Mouse (Mus musculus) forebrain, embryonic 15.5 days (tissue): ENCODE measurements around the gene Sigmar1. TPM values are rescaled to one million over a fixed set of nuclear protein-coding genes. Genes with fewer than 3 reads are reported as not detected.

Source experiments
- polyA plus RNA-seq: library from polyadenylated mRNA; unstranded; fragments of >200 nt; fragmentation: Nextera tagmentation; extraction: Ambion mirVana; gene quantifications from 2 replicates; pipeline ENCODE4 v1.2.1, GENCODE M21; 2015

Gene Sigmar1
- polyA plus RNA-seq, 1 experiment from 2014 or later, result 46.3 TPM

Other genes with a start within 250 kb of the Sigmar1 start
- 9.4 and 15.7 TPM in 2 replicates for gene 1110017D15Rik, start 238.8 kb downstream of the Sigmar1 start, polyA plus RNA-seq
- gene Fam219a, start 186.6 kb downstream of the Sigmar1 start, polyA plus RNA-seq, result 14.3 and 14.7 TPM in 2 replicates
- gene Dnaic1, start 186.4 kb downstream of the Sigmar1 start, polyA plus RNA-seq, result 2.0 TPM in 2 replicates
- 58.3 and 66.4 TPM in 2 replicates for gene Enho, start 115.8 kb downstream of the Sigmar1 start, polyA plus RNA-seq
- 15.8 and 16.6 TPM in 2 replicates for gene Cntfr, start 59.1 kb downstream of the Sigmar1 start, polyA plus RNA-seq
- gene Il11ra1, start 56.2 kb downstream of the Sigmar1 start, polyA plus RNA-seq, result 23.8 and 26.4 TPM in 2 replicates
- 58.0 and 70.0 TPM in 2 replicates for gene Rpp25l, start 42.6 kb downstream of the Sigmar1 start, polyA plus RNA-seq
- gene Dctn3, start 33.0 kb downstream of the Sigmar1 start, polyA plus RNA-seq, result 304 and 307 TPM in 2 replicates
- gene Arid3c, start 25.0 kb downstream of the Sigmar1 start, polyA plus RNA-seq, result 0.13 and 0.18 TPM in 2 replicates
- 22.7 and 23.5 TPM in 2 replicates for gene Galt, start 929 bp downstream of the Sigmar1 start, polyA plus RNA-seq
- gene Ccl27a, start 18.1 kb upstream of the Sigmar1 start, polyA plus RNA-seq, result 213 and 219 TPM in 2 replicates
- gene Gm21541, start 147.5 kb upstream of the Sigmar1 start, polyA plus RNA-seq, result not detected in 2 replicates
- gene Gm20878, start 185.4 kb upstream of the Sigmar1 start, polyA plus RNA-seq, result 9.8 and 11.2 TPM in 2 replicates
- 0.40 and 0.60 TPM in 2 replicates for gene Fam205a4, start 209.9 kb upstream of the Sigmar1 start, polyA plus RNA-seq